Comparison of ENCODE assay signal across 11 mouse cellular contexts in genomic region chr17:30194091-30194490, GRCm38 (mm10).
A peak's percentile ranks its signal among the peaks of the same experiment; 100 is the strongest.
DNase-seq lines count a peak whose midpoint lies in the region; ATAC-seq and TF ChIP-seq lines count a peak whose summit lies in the region.
"Had no signal": no experiment of that assay in that cellular context is flagged by ENCODE, and none has a peak within 500 bp of the region (broad histone marks: within the 10 kb centered on the region; RNA-seq: fewer than 3 reads in every experiment).

No protein-coding gene starts in this region.

- no peak overlapping the region for H3K9ac ChIP-seq in neural tube, embryonic 11.5 days (ENCODE audit: low read length)
- no peak overlapping the region for H3K9ac ChIP-seq in neural tube, embryonic 15.5 days (replicated peaks)
- H3K9ac ChIP-seq in heart, embryonic 16.5 days (ENCODE audit: low read length), result 0 out of 2 replicates have a peak overlapping the region, but pooled peaks have one; percentile 1
- H3K9ac ChIP-seq in midbrain, postnatal 0 days (replicated peaks; ENCODE audit: low read length, poor library complexity, severe bottlenecking), result no peak overlapping the region
- H3K9ac ChIP-seq: embryonic facial prominence, embryonic 15.5 days had no signal

- no peaks in the 10 kb centered on the region for H3K27me3 ChIP-seq in neural tube, embryonic 11.5 days (ENCODE audit: control insufficient read depth, insufficient read depth, low read length)
- no peaks in the 10 kb centered on the region for H3K27me3 ChIP-seq in neural tube, embryonic 15.5 days (replicated peaks)
- H3K27me3 ChIP-seq in heart, embryonic 16.5 days (ENCODE audit: control insufficient read depth, insufficient read depth, low read length), result no peaks in the 10 kb centered on the region
- no peaks in the 10 kb centered on the region for H3K27me3 ChIP-seq in midbrain, postnatal 0 days (ENCODE audit: insufficient read depth, low read length)
- H3K27me3 ChIP-seq: embryonic facial prominence, embryonic 15.5 days had no signal

- WGBS in neural tube, embryonic 11.5 days, result 75% methylated on average over 3 of the region's 3 CpGs
- WGBS in neural tube, embryonic 15.5 days, result 61% methylated on average over 3 of the region's 3 CpGs
- 34% methylated on average over 3 of the region's 3 CpGs for WGBS in heart, embryonic 16.5 days
- WGBS in midbrain, postnatal 0 days, result 32% methylated on average over 3 of the region's 3 CpGs

- H3K27ac ChIP-seq in neural tube, embryonic 11.5 days (ENCODE audit: low read depth, low read length), result no peak overlapping the region
- no peak overlapping the region for H3K27ac ChIP-seq in neural tube, embryonic 15.5 days (replicated peaks)
- H3K27ac ChIP-seq in heart, embryonic 16.5 days (ENCODE audit: low read length), result no peak overlapping the region
- H3K27ac ChIP-seq in midbrain, postnatal 0 days (ENCODE audit: low read depth, low read length), result peak overlapping the region; percentile 65; the same call in 1 of the 2 replicates
- H3K27ac ChIP-seq: embryonic facial prominence, embryonic 15.5 days had no signal

- no peaks in the 10 kb centered on the region; the same call in 1 of the 2 replicates for H3K36me3 ChIP-seq in neural tube, embryonic 11.5 days (ENCODE audit: control insufficient read depth, insufficient read depth, low read length)
- H3K36me3 ChIP-seq in neural tube, embryonic 15.5 days, result no peaks in the 10 kb centered on the region
- peaks cover 4% of the 10 kb centered on the region for H3K36me3 ChIP-seq in heart, embryonic 16.5 days (ENCODE audit: control insufficient read depth, insufficient read depth)
- no peaks in the 10 kb centered on the region for H3K36me3 ChIP-seq in midbrain, postnatal 0 days (ENCODE audit: insufficient read depth, low read length)
- H3K36me3 ChIP-seq: embryonic facial prominence, embryonic 15.5 days had no signal

- DNase-seq in kidney, adult 11 months, result peak; percentile 1
- no peak for DNase-seq in kidney, postnatal 10 days
- DNase-seq in neural tube, embryonic 11.5 days (ENCODE audit: low spot score), result peak; percentile 5
- DNase-seq in midbrain, postnatal 0 days (ENCODE audit: low spot score), result no peak
- DNase-seq in spleen, adult 18-20 months, result no peak
- DNase-seq: cerebellum, adult 8-10 months; kidney, adult 2 months had no signal

- H3K4me1 ChIP-seq in neural tube, embryonic 11.5 days (ENCODE audit: control insufficient read depth, insufficient read depth, low read length), result peaks cover 16% of the 10 kb centered on the region; the same call in 1 of the 2 replicates
- H3K4me1 ChIP-seq in neural tube, embryonic 15.5 days, result peaks cover 84% of the 10 kb centered on the region
- H3K4me1 ChIP-seq in heart, embryonic 16.5 days (ENCODE audit: control insufficient read depth, insufficient read depth, low read length), result peaks cover 88% of the 10 kb centered on the region
- peaks cover 22% of the 10 kb centered on the region for H3K4me1 ChIP-seq in midbrain, postnatal 0 days (ENCODE audit: insufficient read depth, low read length)

- no peak overlapping the region for H3K4me2 ChIP-seq in neural tube, embryonic 11.5 days (ENCODE audit: low read depth)
- H3K4me2 ChIP-seq in neural tube, embryonic 15.5 days, result no peak overlapping the region
- H3K4me2 ChIP-seq in heart, embryonic 16.5 days (ENCODE audit: low read depth, low read length), result no peak overlapping the region
- no peak overlapping the region for H3K4me2 ChIP-seq in midbrain, postnatal 0 days (ENCODE audit: low read depth, low read length, poor library complexity, severe bottlenecking)
- H3K4me2 ChIP-seq: embryonic facial prominence, embryonic 15.5 days had no signal

- no peak overlapping the region for H3K4me3 ChIP-seq in neural tube, embryonic 11.5 days (ENCODE audit: low read depth, low read length)
- no peak overlapping the region for H3K4me3 ChIP-seq in neural tube, embryonic 15.5 days (replicated peaks)
- no peak overlapping the region for H3K4me3 ChIP-seq in heart, embryonic 16.5 days (ENCODE audit: low read length)
- no peak overlapping the region for H3K4me3 ChIP-seq in midbrain, postnatal 0 days (ENCODE audit: low read depth, low read length)
- H3K4me3 ChIP-seq: embryonic facial prominence, embryonic 15.5 days; myocyte had no signal

- no peak for TF ChIP-seq CTCF in midbrain, postnatal 0 days (IDR thresholded peaks at IDR 0.05)

- H3K9me3 ChIP-seq in neural tube, embryonic 11.5 days (ENCODE audit: control insufficient read depth, low read length), result no peaks in the 10 kb centered on the region
- H3K9me3 ChIP-seq in neural tube, embryonic 15.5 days (replicated peaks), result no peaks in the 10 kb centered on the region
- no peaks in the 10 kb centered on the region for H3K9me3 ChIP-seq in heart, embryonic 16.5 days (replicated peaks; ENCODE audit: control insufficient read depth, low read length)
- H3K9me3 ChIP-seq in midbrain, postnatal 0 days (ENCODE audit: low read length), result no peaks in the 10 kb centered on the region
- H3K9me3 ChIP-seq: embryonic facial prominence, embryonic 15.5 days had no signal

- no peak for ATAC-seq in neural tube, embryonic 11.5 days (ENCODE audit: insufficient read depth, low FRiP score, low TSS enrichment)
- no peak for ATAC-seq in neural tube, embryonic 15.5 days (ENCODE audit: low FRiP score)
- ATAC-seq in heart, embryonic 16.5 days (replicated peaks; ENCODE audit: extremely low read depth, insufficient read depth, low FRiP score), result no peak
- no peak for ATAC-seq in midbrain, postnatal 0 days (ENCODE audit: low FRiP score)

Comparison
In these comparisons a context has a peak if more than half of its experiments do, and no peak if none do; other contexts are left out.
1. DNase-seq: peak in kidney, adult 11 months (single experiment) and neural tube, embryonic 11.5 days (single experiment); none in kidney, postnatal 10 days (single experiment), midbrain, postnatal 0 days (single experiment) and spleen, adult 18-20 months (0 of 2).